Mouse (Mus musculus): ENCODE results near the gene Syne4. TPM values are rescaled to one million over a fixed set of nuclear protein-coding genes. Genes with fewer than 3 reads are reported as not detected.
A peak's percentile ranks its signal among the peaks of the same experiment; 100 is the strongest.

Gene Syne4
- polyA plus RNA-seq, 1 experiment from 2014 or later: 16.6 TPM

GRCm38 (mm10) chr7:30306083-30306779 is 8.4 kb upstream of the Syne4 start:
- H3K27me3 ChIP-seq (replicated peaks): no peaks in the 10 kb centered on the region
- WGBS: 92% methylated on average over 16 of the region's 16 CpGs
- H3K36me3 ChIP-seq (replicated peaks): peaks cover 46% of the 10 kb centered on the region
- H3K9me3 ChIP-seq: no peaks in the 10 kb centered on the region
- peaks cover 23% of the 10 kb centered on the region for H3K4me1 ChIP-seq
- no peak for ATAC-seq (replicated peaks)
- no peak overlapping the region for H3K27ac ChIP-seq
- H3K4me2 ChIP-seq: no peak overlapping the region
- H3K4me3 ChIP-seq: no peak overlapping the region
- H3K9ac ChIP-seq: no peak overlapping the region

DNA sequence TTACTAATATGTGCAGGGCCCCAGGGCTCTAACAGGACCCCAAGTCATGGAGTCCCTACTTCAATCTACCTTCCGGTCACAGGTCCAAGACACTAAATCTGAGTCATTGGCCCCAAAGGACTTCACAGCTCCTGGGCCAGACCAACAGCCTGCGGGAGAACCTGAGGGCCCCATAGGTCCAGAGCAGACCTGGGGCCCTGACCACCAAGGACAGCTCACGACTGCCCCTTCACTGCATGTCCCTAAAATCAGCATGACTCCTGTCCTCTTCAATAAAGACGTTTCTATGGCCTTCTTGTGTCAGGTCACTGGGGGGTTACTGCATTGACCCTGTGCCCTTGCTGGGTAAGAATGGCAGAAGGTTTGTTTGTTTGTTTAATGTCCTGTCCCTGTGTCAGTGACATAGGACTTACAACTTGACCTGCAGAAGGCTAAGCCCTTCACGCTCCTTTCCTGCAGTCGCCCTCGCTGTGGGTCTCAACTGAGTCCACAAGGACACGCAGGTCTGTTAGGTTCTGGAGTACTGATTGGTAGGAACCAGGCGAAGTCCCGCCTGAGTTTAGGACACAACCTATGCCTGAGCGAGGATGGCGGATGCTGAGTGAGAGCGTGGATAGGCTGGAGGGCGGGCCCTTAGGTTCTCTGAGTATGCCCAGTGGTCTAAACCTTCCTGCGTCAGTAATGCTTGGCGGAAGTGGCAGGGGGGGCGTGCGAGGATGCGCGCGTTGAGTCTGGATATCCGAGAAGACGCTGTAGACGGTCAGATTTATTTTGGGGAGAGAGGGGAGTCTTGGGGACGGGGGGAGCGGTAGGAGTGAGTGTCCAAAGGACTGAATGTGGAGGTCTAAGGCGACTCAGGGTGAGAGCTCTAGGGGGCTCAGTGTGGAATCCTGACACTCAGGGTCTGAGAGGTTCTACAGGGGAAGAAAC is 6.3 kb upstream of the Syne4 start, which contains the start of gene Alkbh6:
Gene Alkbh6 (plus strand): TSS at position 642 of the 930 bp plus-strand sequence.
- Histone ChIP-seq H3K4me2 (peak within 1 kb of the TSS; percentile 78), H3K4me3 (peak within 1 kb of the TSS; percentile 63), H3K9ac (peak within 1 kb of the TSS; percentile 64), H3K4me1 (peaks cover 23% of the 10 kb centered on the region), H3K9me3 (no peaks in the 10 kb centered on the region), H3K36me3 (replicated peaks) (peaks cover 25% of the 10 kb centered on the region), H3K27ac (peak within 1 kb of the TSS; percentile 59), H3K27me3 (replicated peaks) (no peaks in the 10 kb centered on the region)
- 5% methylated on average over 27 of the region's 27 CpGs for WGBS
- ATAC-seq (replicated peaks): peak; percentile 99

DNA sequence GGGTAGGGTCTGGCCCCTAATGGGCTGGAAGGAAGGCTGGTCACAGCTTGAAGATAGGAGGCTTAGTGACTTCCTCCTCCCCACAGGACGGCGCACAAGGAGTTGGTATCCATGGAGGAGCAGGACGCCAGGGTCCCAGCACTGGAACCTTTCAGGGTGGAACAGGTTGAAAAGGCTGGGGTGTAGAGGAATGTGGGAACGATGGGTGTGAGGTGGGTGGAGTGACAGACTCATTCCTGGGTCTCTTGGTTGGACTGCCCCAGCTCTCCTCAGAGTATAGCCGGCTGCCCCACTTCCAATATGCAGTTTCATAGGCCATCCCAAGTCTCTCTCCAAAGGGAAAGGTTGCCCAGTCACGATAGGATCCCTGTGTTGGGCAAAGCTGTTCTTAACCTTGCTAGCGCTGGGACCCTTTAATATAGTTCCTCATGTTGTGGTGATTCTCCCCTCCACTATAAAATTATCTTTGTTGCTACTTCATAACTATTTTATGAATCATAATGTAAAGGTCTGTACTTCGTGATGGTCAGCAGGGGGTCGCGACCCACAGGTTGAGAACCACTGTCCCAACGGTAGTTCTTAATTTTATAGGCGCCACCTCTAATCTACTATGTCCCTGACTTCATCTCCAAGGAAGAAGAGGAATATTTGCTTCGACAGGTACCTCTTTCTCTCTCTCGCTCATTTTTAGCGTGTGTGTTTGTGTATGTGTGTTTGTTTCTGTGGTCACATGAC is 5.0 kb upstream of the Syne4 start:
- Histone ChIP-seq H3K27ac (no peak overlapping the region), H3K4me2 (peak overlapping the region; percentile 78), H3K36me3 (replicated peaks) (peaks cover 18% of the 10 kb centered on the region; the same call in 1 of the 2 replicates), H3K9ac (peak overlapping the region; percentile 64), H3K9me3 (no peaks in the 10 kb centered on the region), H3K27me3 (replicated peaks) (no peaks in the 10 kb centered on the region), H3K4me3 (peak overlapping the region; percentile 63), H3K4me1 (peaks cover 23% of the 10 kb centered on the region)
- WGBS: 68% methylated on average over 15 of the region's 15 CpGs
- ATAC-seq (replicated peaks): no peak

GRCm38 (mm10) chr7:30310136-30310535 is 4.5 kb upstream of the Syne4 start:
- 91% methylated on average over 12 of the region's 12 CpGs for WGBS
- Histone ChIP-seq H3K4me3 (no peak overlapping the region), H3K4me2 (no peak overlapping the region; the same call in 1 of the 2 replicates), H3K9me3 (no peaks in the 10 kb centered on the region), H3K36me3 (replicated peaks) (peaks cover 18% of the 10 kb centered on the region; the same call in 1 of the 2 replicates), H3K27ac (no peak overlapping the region), H3K9ac (no peak overlapping the region), H3K4me1 (peaks cover 23% of the 10 kb centered on the region), H3K27me3 (replicated peaks) (no peaks in the 10 kb centered on the region)
- no peak for ATAC-seq (replicated peaks)

DNA sequence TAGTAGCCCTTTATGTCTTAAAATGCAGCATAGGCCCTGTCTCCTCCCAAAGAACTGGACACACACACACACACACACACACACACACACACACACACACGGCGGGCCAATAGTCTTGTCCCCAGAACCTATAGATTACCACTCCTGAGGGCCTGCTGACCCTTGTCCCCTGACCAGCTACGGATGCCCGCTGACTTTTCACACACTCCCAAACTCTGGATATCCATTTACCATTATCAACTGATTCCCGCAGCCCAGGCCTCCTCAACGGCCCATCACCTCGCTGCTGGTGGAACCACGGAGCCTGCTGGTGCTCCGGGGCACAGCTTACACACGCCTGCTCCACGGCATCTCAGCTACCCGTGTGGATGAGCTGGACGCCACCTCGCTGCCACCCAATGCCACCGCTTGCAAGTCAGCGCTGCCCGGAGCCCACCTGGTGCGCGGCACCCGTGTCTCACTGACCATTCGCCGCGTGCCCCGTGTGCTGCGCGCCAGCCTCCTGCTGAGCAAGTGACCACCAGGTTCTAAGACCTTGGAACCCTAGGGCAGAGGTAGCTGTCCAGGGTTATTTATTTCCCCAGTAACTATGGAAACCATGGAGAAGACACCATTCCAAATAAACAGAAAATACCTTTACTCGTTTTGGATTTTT is 814 bp upstream of the Syne4 start:
- H3K36me3 ChIP-seq (replicated peaks): no peaks in the 10 kb centered on the region; the same call in 1 of the 2 replicates
- no peaks in the 10 kb centered on the region for H3K27me3 ChIP-seq (replicated peaks)
- H3K4me3 ChIP-seq: no peak overlapping the region
- 55% methylated on average over 27 of the region's 27 CpGs for WGBS
- H3K4me2 ChIP-seq: no peak overlapping the region
- H3K4me1 ChIP-seq: peaks cover 15% of the 10 kb centered on the region
- no peak overlapping the region for H3K9ac ChIP-seq
- H3K9me3 ChIP-seq: no peaks in the 10 kb centered on the region
- H3K27ac ChIP-seq: no peak overlapping the region
- no peak for ATAC-seq (replicated peaks)

DNA sequence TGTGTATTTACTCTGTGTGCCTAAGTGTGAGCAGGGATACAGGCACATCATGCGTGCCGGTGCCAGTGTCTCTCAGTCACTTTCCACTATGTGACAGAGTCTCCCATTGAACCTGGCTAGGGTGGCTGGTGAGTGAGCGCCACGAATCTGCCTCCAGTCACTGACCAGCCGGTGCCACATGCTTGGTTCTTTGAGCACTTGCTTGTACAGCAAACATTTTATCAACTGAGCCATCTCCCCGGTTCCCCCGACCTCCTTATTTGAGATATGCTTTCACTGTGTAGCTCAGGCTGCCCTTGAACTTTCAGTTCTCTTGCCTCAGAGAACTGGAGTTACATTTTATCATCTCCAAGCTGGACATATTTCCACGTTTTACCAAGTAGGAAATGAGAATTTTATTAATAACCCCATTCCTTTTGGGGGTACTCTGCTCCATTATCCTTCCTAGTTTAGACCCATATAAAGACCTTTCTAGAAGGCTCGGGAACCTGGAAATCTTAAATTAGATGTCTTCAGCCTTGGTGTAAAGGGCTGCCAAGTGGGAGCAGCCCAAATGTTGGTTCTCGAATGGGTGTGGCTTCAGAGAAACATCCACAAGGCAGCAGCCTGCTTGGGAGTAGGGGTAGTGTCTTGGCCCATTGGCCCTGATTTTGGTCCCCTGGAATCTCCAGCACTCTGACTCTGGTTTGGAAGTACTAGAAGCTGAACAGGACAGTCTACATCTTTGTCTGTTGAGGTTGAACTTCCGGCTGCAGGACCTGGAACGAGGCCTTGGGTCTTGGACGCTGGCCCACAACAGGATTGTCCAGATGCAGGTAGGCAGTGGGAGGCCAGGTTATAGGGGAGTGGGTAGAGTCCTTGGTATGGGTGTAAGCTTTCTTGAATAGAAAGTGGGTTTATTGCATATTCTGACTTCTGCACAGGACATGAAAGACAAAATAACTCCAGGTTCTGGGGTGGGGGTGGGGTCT is 1.2 kb downstream of the Syne4 start:
- Histone ChIP-seq H3K4me1 (peaks cover 5% of the 10 kb centered on the region), H3K4me3 (no peak overlapping the region), H3K36me3 (replicated peaks) (no peaks in the 10 kb centered on the region; the same call in 1 of the 2 replicates), H3K9me3 (no peaks in the 10 kb centered on the region), H3K27ac (no peak overlapping the region), H3K9ac (no peak overlapping the region), H3K4me2 (no peak overlapping the region), H3K27me3 (replicated peaks) (no peaks in the 10 kb centered on the region)
- WGBS: 81% methylated on average over 13 of the region's 13 CpGs
- no peak for ATAC-seq (replicated peaks)

GRCm38 (mm10) chr7:30318142-30318541 is 3.5 kb downstream of the Syne4 start:
- H3K27ac ChIP-seq: no peak overlapping the region
- H3K9me3 ChIP-seq: no peaks in the 10 kb centered on the region
- WGBS: 86% methylated on average over 3 of the region's 3 CpGs
- peaks cover 19% of the 10 kb centered on the region for H3K4me1 ChIP-seq
- H3K36me3 ChIP-seq (replicated peaks): no peaks in the 10 kb centered on the region; the same call in 1 of the 2 replicates
- H3K4me2 ChIP-seq: no peak overlapping the region
- H3K27me3 ChIP-seq (replicated peaks): no peaks in the 10 kb centered on the region
- ATAC-seq (replicated peaks): no peak
- H3K9ac ChIP-seq: no peak overlapping the region
- H3K4me3 ChIP-seq: no peak overlapping the region

DNA sequence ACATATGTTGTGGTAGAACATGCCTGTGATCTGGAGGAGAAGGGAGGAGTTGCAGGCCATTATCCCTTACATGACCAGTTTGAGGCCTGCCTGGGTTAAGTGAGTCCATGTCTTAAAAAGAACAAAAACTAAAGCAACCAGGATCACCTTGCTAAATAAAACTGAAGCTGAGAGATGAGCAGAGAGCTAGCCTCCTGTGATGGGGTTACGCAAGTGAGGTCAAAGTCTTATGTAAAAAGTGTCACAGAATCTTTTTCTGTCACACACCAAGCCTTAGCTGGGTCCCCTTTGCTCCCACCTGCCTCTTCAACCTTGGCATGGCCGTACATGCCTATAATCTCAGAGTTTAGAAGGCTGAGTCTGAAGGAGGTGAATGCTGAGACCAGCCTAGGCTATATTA is 6.3 kb downstream of the Syne4 start:
- no peak for ATAC-seq (replicated peaks)
- H3K4me2 ChIP-seq: peak overlapping the region; percentile 76
- no peak overlapping the region for H3K27ac ChIP-seq
- H3K36me3 ChIP-seq (replicated peaks): no peaks in the 10 kb centered on the region
- 0 out of 2 replicates have a peak, but pooled peaks cover 6% of the 10 kb centered on the region for H3K27me3 ChIP-seq (replicated peaks)
- no peaks in the 10 kb centered on the region for H3K9me3 ChIP-seq
- 77% methylated on average over 2 of the region's 2 CpGs for WGBS
- peaks cover 19% of the 10 kb centered on the region for H3K4me1 ChIP-seq
- H3K9ac ChIP-seq: no peak overlapping the region
- H3K4me3 ChIP-seq: peak overlapping the region; percentile 99

- Histone ChIP-seq H3K4me2 (peak within 1 kb of the TSS; percentile 76), H3K27me3 (replicated peaks) (0 out of 2 replicates have a peak, but pooled peaks cover 6% of the 10 kb centered on the region), H3K9ac (peak within 1 kb of the TSS; percentile 91), H3K4me3 (peak within 1 kb of the TSS; percentile 99), H3K4me1 (peaks cover 19% of the 10 kb centered on the region), H3K36me3 (replicated peaks) (no peaks in the 10 kb centered on the region), H3K9me3 (no peaks in the 10 kb centered on the region), H3K27ac (peak within 1 kb of the TSS; percentile 89)
- under 1% methylated on average over 63 of the region's 63 CpGs for WGBS
- peak; percentile 71 for ATAC-seq (replicated peaks)
Observed at GRCm38 (mm10) chr7:30321539-30322284, 7.1 kb downstream of the Syne4 start, which contains the start of gene E130208F15Rik. TSS of gene E130208F15Rik (plus strand) at chr7:30321740.

GRCm38 (mm10) chr7:30322285-30322667 is 7.7 kb downstream of the Syne4 start:
- peak overlapping the region; percentile 99 for H3K4me3 ChIP-seq
- peak overlapping the region; percentile 89 for H3K27ac ChIP-seq
- 0 out of 2 replicates have a peak, but pooled peaks cover 6% of the 10 kb centered on the region for H3K27me3 ChIP-seq (replicated peaks)
- no peaks in the 10 kb centered on the region for H3K9me3 ChIP-seq
- ATAC-seq (replicated peaks): peak; percentile 100
- H3K4me2 ChIP-seq: peak overlapping the region; percentile 76
- no peaks in the 10 kb centered on the region for H3K36me3 ChIP-seq (replicated peaks)
- WGBS: under 1% methylated on average over 20 of the region's 20 CpGs
- H3K9ac ChIP-seq: peak overlapping the region; percentile 91
- H3K4me1 ChIP-seq: peaks cover 19% of the 10 kb centered on the region

Measured in midbrain, embryonic 15.5 days (tissue).